In genomic region chr4:43493846-43494240, GRCm38 (mm10) we compare ENCODE assay signal across 7 mouse cellular contexts. TPM values are rescaled to one million over a fixed set of nuclear protein-coding genes. Genes with fewer than 3 reads are reported as not detected.
DNase-seq lines count a peak whose midpoint lies in the region; ATAC-seq and TF ChIP-seq lines count a peak whose summit lies in the region.

No protein-coding gene starts in this region.

- no peaks in the 10 kb centered on the region for H3K36me3 ChIP-seq in lung, postnatal 0 days (ENCODE audit: insufficient read depth, low read length)
- peaks cover 15% of the 10 kb centered on the region; the same call in 1 of the 2 replicates for H3K36me3 ChIP-seq in embryonic facial prominence, embryonic 14.5 days (ENCODE audit: control insufficient read depth, insufficient read depth, low read length)
- H3K36me3 ChIP-seq in intestine, postnatal 0 days (ENCODE audit: control insufficient read depth, insufficient read depth) = peaks cover 6% of the 10 kb centered on the region; the same call in 1 of the 2 replicates
- H3K36me3 ChIP-seq in splenic B cell, adult 2 months (ENCODE audit: control insufficient read depth, insufficient read depth, low read length, poor library complexity, severe bottlenecking) = no peaks in the 10 kb centered on the region

- ATAC-seq in lung, postnatal 0 days = no peak
- ATAC-seq in embryonic facial prominence, embryonic 14.5 days (ENCODE audit: low read depth) = no peak
- ATAC-seq in intestine, postnatal 0 days = no peak
- ATAC-seq in frontal cortex, adult (ENCODE audit: low TSS enrichment) = no peak

- no peak for DNase-seq in lung, postnatal 0 days (ENCODE audit: low spot score)
- no peak for DNase-seq in lung, postnatal 10 days
- DNase-seq in embryonic facial prominence, embryonic 14.5 days (ENCODE audit: low spot score) = peak; percentile 36
- peak; percentile 33 for DNase-seq in splenic B cell, adult 2 months (ENCODE audit: low read depth, low spot score)
- no peak for DNase-seq in T-cell, adult 2 months (ENCODE audit: low spot score)

- H3K4me2 ChIP-seq in lung, postnatal 0 days (replicated peaks; ENCODE audit: low read depth, low read length) = peak overlapping the region; percentile 87
- peak overlapping the region; percentile 70 for H3K4me2 ChIP-seq in embryonic facial prominence, embryonic 14.5 days (ENCODE audit: low read depth, low read length)
- peak overlapping the region; percentile 82 for H3K4me2 ChIP-seq in intestine, postnatal 0 days (replicated peaks; ENCODE audit: low read depth)

- peak overlapping the region; percentile 78 for H3K4me3 ChIP-seq in lung, postnatal 0 days (ENCODE audit: low read depth, low read length)
- H3K4me3 ChIP-seq in embryonic facial prominence, embryonic 14.5 days (ENCODE audit: low read depth, low read length) = peak overlapping the region; percentile 77
- H3K4me3 ChIP-seq in intestine, postnatal 0 days (ENCODE audit: low read depth, low read length) = peak overlapping the region; percentile 70

- no peak for TF ChIP-seq CTCF in lung, postnatal 0 days (IDR thresholded peaks at IDR 0.05)
- no peak for TF ChIP-seq CTCF in intestine, postnatal 0 days (IDR thresholded peaks at IDR 0.05; ENCODE audit: low read depth)

- H3K27me3 ChIP-seq in lung, postnatal 0 days (replicated peaks; ENCODE audit: insufficient read depth, low read length) = no peaks in the 10 kb centered on the region
- H3K27me3 ChIP-seq in embryonic facial prominence, embryonic 14.5 days (replicated peaks; ENCODE audit: control insufficient read depth, insufficient read depth, low read length) = no peaks in the 10 kb centered on the region
- no peaks in the 10 kb centered on the region for H3K27me3 ChIP-seq in intestine, postnatal 0 days (replicated peaks; ENCODE audit: control insufficient read depth, insufficient read depth, low read length)
- no peaks in the 10 kb centered on the region for H3K27me3 ChIP-seq in splenic B cell, adult 2 months (ENCODE audit: control insufficient read depth, insufficient read depth, low read length, poor library complexity, severe bottlenecking)

- H3K9ac ChIP-seq in lung, postnatal 0 days (replicated peaks; ENCODE audit: low read depth) = peak overlapping the region; percentile 66
- peak overlapping the region; percentile 80 for H3K9ac ChIP-seq in embryonic facial prominence, embryonic 14.5 days (ENCODE audit: low read depth, low read length)
- peak overlapping the region; percentile 65 for H3K9ac ChIP-seq in intestine, postnatal 0 days (ENCODE audit: low read depth, low read length)

- TF ChIP-seq EP300 in lung, postnatal 0 days (IDR thresholded peaks at IDR 0.05) = no peak

- no peaks in the 10 kb centered on the region for H3K9me3 ChIP-seq in lung, postnatal 0 days (ENCODE audit: low read length)
- no peaks in the 10 kb centered on the region for H3K9me3 ChIP-seq in embryonic facial prominence, embryonic 14.5 days (ENCODE audit: control insufficient read depth, low read length)
- no peaks in the 10 kb centered on the region for H3K9me3 ChIP-seq in intestine, postnatal 0 days (ENCODE audit: control insufficient read depth)

- H3K4me1 ChIP-seq in lung, postnatal 0 days (ENCODE audit: insufficient read depth, low read depth, low read length) = peaks cover 2% of the 10 kb centered on the region; the same call in 1 of the 2 replicates
- peaks cover 14% of the 10 kb centered on the region for H3K4me1 ChIP-seq in embryonic facial prominence, embryonic 14.5 days (ENCODE audit: control insufficient read depth, insufficient read depth, low read length)
- peaks cover 3% of the 10 kb centered on the region; the same call in 1 of the 2 replicates for H3K4me1 ChIP-seq in intestine, postnatal 0 days (replicated peaks; ENCODE audit: control insufficient read depth, insufficient read depth, low read length)

- peak overlapping the region; percentile 70 for H3K27ac ChIP-seq in lung, postnatal 0 days (ENCODE audit: low read length)
- peak overlapping the region; percentile 91 for H3K27ac ChIP-seq in embryonic facial prominence, embryonic 14.5 days (replicated peaks; ENCODE audit: low read depth, low read length)
- H3K27ac ChIP-seq in intestine, postnatal 0 days (ENCODE audit: low read depth, low read length) = peak overlapping the region; percentile 71

- 2% methylated on average over 9 of the region's 9 CpGs for WGBS in lung, postnatal 0 days
- WGBS in embryonic facial prominence, embryonic 14.5 days = 2% methylated on average over 9 of the region's 9 CpGs
- 1% methylated on average over 9 of the region's 9 CpGs for WGBS in intestine, postnatal 0 days

RNA-seq across cellular contexts. Expression of gene Ccdc107, which starts 1.1 kb away (rescaled TPM):
- 81.0 and 82.7 TPM in 2 replicates for polyA plus RNA-seq in lung, postnatal 0 days (2015; fragmentation: Nextera tagmentation; extraction: Ambion mirVana)
- polyA plus RNA-seq in embryonic facial prominence, embryonic 14.5 days (2014; fragmentation: Nextera tagmentation; extraction: Ambion mirVana) = 64.5 and 68.2 TPM in 2 replicates
- 79.8 and 83.1 TPM in 2 replicates for polyA plus RNA-seq in intestine, postnatal 0 days (2015; fragmentation: Nextera tagmentation; extraction: Ambion mirVana)

RNA-seq across cellular contexts. Expression of gene Arhgef39, which starts 5.7 kb away (rescaled TPM):
- 2.4 and 3.5 TPM in 2 replicates for polyA plus RNA-seq in lung, postnatal 0 days (2015; fragmentation: Nextera tagmentation; extraction: Ambion mirVana)
- 22.3 and 29.5 TPM in 2 replicates for polyA plus RNA-seq in embryonic facial prominence, embryonic 14.5 days (2014; fragmentation: Nextera tagmentation; extraction: Ambion mirVana)
- polyA plus RNA-seq in intestine, postnatal 0 days (2015; fragmentation: Nextera tagmentation; extraction: Ambion mirVana) = 10.3 and 12.3 TPM in 2 replicates

RNA-seq across cellular contexts. Expression of gene Sit1, which starts 10.3 kb away (rescaled TPM):
- polyA plus RNA-seq in lung, postnatal 0 days (2015; fragmentation: Nextera tagmentation; extraction: Ambion mirVana) = not detected in 2 replicates
- not detected in 2 replicates for polyA plus RNA-seq in embryonic facial prominence, embryonic 14.5 days (2014; fragmentation: Nextera tagmentation; extraction: Ambion mirVana)
- polyA plus RNA-seq in intestine, postnatal 0 days (2015; fragmentation: Nextera tagmentation; extraction: Ambion mirVana) = not detected in 2 replicates

RNA-seq across cellular contexts. Expression of gene Car9, which starts 12.9 kb away (rescaled TPM):
- polyA plus RNA-seq in lung, postnatal 0 days (2015; fragmentation: Nextera tagmentation; extraction: Ambion mirVana) = 2.1 and 2.6 TPM in 2 replicates
- polyA plus RNA-seq in embryonic facial prominence, embryonic 14.5 days (2014; fragmentation: Nextera tagmentation; extraction: Ambion mirVana) = 0.43 and 1.1 TPM in 2 replicates
- polyA plus RNA-seq in intestine, postnatal 0 days (2015; fragmentation: Nextera tagmentation; extraction: Ambion mirVana) = 4.8 and 5.4 TPM in 2 replicates

RNA-seq across cellular contexts. Expression of gene Tpm2, which starts 29.7 kb away (rescaled TPM):
- polyA plus RNA-seq in lung, postnatal 0 days (2015; fragmentation: Nextera tagmentation; extraction: Ambion mirVana) = 84.8 and 89.0 TPM in 2 replicates
- 811 and 1,069 TPM in 2 replicates for polyA plus RNA-seq in embryonic facial prominence, embryonic 14.5 days (2014; fragmentation: Nextera tagmentation; extraction: Ambion mirVana)
- polyA plus RNA-seq in intestine, postnatal 0 days (2015; fragmentation: Nextera tagmentation; extraction: Ambion mirVana) = 928 and 1,046 TPM in 2 replicates

Comparison
In these comparisons a context has a peak if more than half of its experiments do, and no peak if none do; other contexts are left out.
1. DNase-seq: peak in embryonic facial prominence, embryonic 14.5 days (single experiment) and splenic B cell, adult 2 months (single experiment); none in lung, postnatal 0 days (single experiment), lung, postnatal 10 days (single experiment) and T-cell, adult 2 months (single experiment).
2. Peak in every context shown above with its lines, with median percentiles within 50 percentile points of each other: H3K27ac ChIP-seq, H3K4me2 ChIP-seq, H3K4me3 ChIP-seq and H3K9ac ChIP-seq.